Mouse (Mus musculus) heart, embryonic 16.5 days (tissue): ENCODE results near the gene Ptn. TPM values are rescaled to one million over a fixed set of nuclear protein-coding genes. Genes with fewer than 3 reads are reported as not detected.

Experiments used
- ATAC-seq: fragments of 200-750 bp; cut with Nextera tagmentation; replicated peaks from 2 replicates; pipeline ENCODE4 v1.8.0; 2017; ENCODE audit warnings: moderate number of reproducible peaks; ENCODE audit not compliant: insufficient read depth, low FRiP score; ENCODE audit errors: extremely low read depth
- H3K27ac ChIP-seq: fragments of 300-500 bp; sonication (generic); 2 replicates; pipeline ENCODE4 v1.5.1; 2014; ENCODE audit warnings: mild to moderate bottlenecking, low read length, control low read depth, moderate library complexity
- H3K27me3 ChIP-seq: fragments of 300-500 bp; sonication (generic); 2 replicates; pipeline ENCODE4 v1.6.1; 2014; ENCODE audit warnings: low read length, mixed read lengths; ENCODE audit not compliant: control insufficient read depth, insufficient read depth
- H3K36me3 ChIP-seq: fragments of 300-500 bp; sonication (generic); 2 replicates; pipeline ENCODE4 v1.6.1; 2014; ENCODE audit not compliant: control insufficient read depth, insufficient read depth
- H3K4me1 ChIP-seq: fragments of 300-500 bp; sonication (generic); 2 replicates; pipeline ENCODE4 v1.6.1; 2014; ENCODE audit warnings: low read length, mixed read lengths; ENCODE audit not compliant: control insufficient read depth, insufficient read depth
- H3K4me2 ChIP-seq: fragments of 300-500 bp; sonication (generic); 2 replicates; pipeline ENCODE4 v1.6.1; 2014; ENCODE audit warnings: low read depth, mild to moderate bottlenecking, control low read depth, low read length
- H3K4me3 ChIP-seq: fragments of 300-500 bp; sonication (generic); 2 replicates; pipeline ENCODE4 v1.5.1; 2014; ENCODE audit warnings: mild to moderate bottlenecking, control low read depth, low read length
- H3K9ac ChIP-seq: fragments of 300-500 bp; sonication (generic); 2 replicates; pipeline ENCODE4 v1.6.1; 2014; ENCODE audit warnings: low read length, control low read depth
- H3K9me3 ChIP-seq: fragments of 300-500 bp; sonication (generic); replicated peaks from 2 replicates; pipeline ENCODE4 v1.6.1; 2016; ENCODE audit warnings: low read length; ENCODE audit not compliant: control insufficient read depth
- WGBS: fragments of 180-500 bp; shearing (Covaris S2); extraction: QIAGEN DNeasy Blood & Tissue Kit; methylation state at CpG from one replicate; pipeline ENCODE4 v1.1.7; 2014; 5-methylcytosine and 5-hydroxymethylcytosine counted together
- polyA plus RNA-seq: library from polyadenylated mRNA; unstranded; fragments of >200 nt; fragmentation: Nextera tagmentation; extraction: Ambion mirVana; gene quantifications from 2 replicates; pipeline ENCODE4 v1.2.1, GENCODE M21; 2015

Ptn gene
- polyA plus RNA-seq, 1 experiment from 2014 or later = 273 TPM

GRCm38 (mm10) chr6:36841701-36842100 lies 31.7 kb upstream of the Ptn start:
- Histone ChIP-seq H3K9me3 (no peaks in the 10 kb centered on the region), H3K27me3 (no peaks in the 10 kb centered on the region), H3K4me2 (no peak overlapping the region), H3K27ac (no peak overlapping the region), H3K4me1 (peaks cover 9% of the 10 kb centered on the region), H3K4me3 (no peak overlapping the region), H3K9ac (no peak overlapping the region), H3K36me3 (no peaks in the 10 kb centered on the region)
- 61% methylated on average over 3 of the region's 3 CpGs for WGBS
- ATAC-seq = no peak

- ATAC-seq = no peak
- H3K9me3 ChIP-seq = no peaks in the 10 kb centered on the region
Observed at GRCm38 (mm10) chr6:36841174-36841573, 31.2 kb upstream of the Ptn start.

GRCm38 (mm10) chr6:36838747-36839146 lies 28.7 kb upstream of the Ptn start:
- peaks cover 9% of the 10 kb centered on the region for H3K4me1 ChIP-seq
- no peak overlapping the region for H3K9ac ChIP-seq
- 91% methylated on average over 1 of the region's 1 CpGs for WGBS
- H3K27ac ChIP-seq = no peak overlapping the region
- H3K4me2 ChIP-seq = no peak overlapping the region
- no peaks in the 10 kb centered on the region for H3K36me3 ChIP-seq
- no peak overlapping the region for H3K4me3 ChIP-seq
- H3K27me3 ChIP-seq = no peaks in the 10 kb centered on the region
- no peaks in the 10 kb centered on the region for H3K9me3 ChIP-seq
- ATAC-seq = no peak

More at GRCm38 (mm10) chr6:36841174-36841573, 31.2 kb upstream of the Ptn start:
- Histone ChIP-seq H3K9ac (no peak overlapping the region), H3K4me1 (peaks cover 9% of the 10 kb centered on the region), H3K4me3 (no peak overlapping the region), H3K4me2 (no peak overlapping the region), H3K27me3 (no peaks in the 10 kb centered on the region), H3K27ac (no peak overlapping the region), H3K36me3 (no peaks in the 10 kb centered on the region)

- ATAC-seq = no peak
- no peak overlapping the region for H3K4me3 ChIP-seq
- H3K4me2 ChIP-seq = no peak overlapping the region
- H3K27ac ChIP-seq = no peak overlapping the region
- H3K27me3 ChIP-seq = no peaks in the 10 kb centered on the region
- H3K9me3 ChIP-seq = no peaks in the 10 kb centered on the region
- H3K36me3 ChIP-seq = no peaks in the 10 kb centered on the region
- 74% methylated on average over 3 of the region's 3 CpGs for WGBS
- H3K9ac ChIP-seq = no peak overlapping the region
- H3K4me1 ChIP-seq = no peaks in the 10 kb centered on the region
Observed at GRCm38 (mm10) chr6:36835351-36835750, 25.3 kb upstream of the Ptn start.

GRCm38 (mm10) chr6:36834695-36835265 lies 24.8 kb upstream of the Ptn start:
- Histone ChIP-seq H3K27me3 (no peaks in the 10 kb centered on the region), H3K36me3 (no peaks in the 10 kb centered on the region), H3K4me3 (no peak overlapping the region), H3K9ac (no peak overlapping the region), H3K4me1 (no peaks in the 10 kb centered on the region), H3K27ac (no peak overlapping the region), H3K4me2 (no peak overlapping the region), H3K9me3 (no peaks in the 10 kb centered on the region)
- ATAC-seq = no peak
- WGBS = 79% methylated on average over 4 of the region's 4 CpGs

GRCm38 (mm10) chr6:36832681-36833080 lies 22.7 kb upstream of the Ptn start:
- WGBS = 76% methylated on average over 4 of the region's 4 CpGs
- Histone ChIP-seq H3K4me1 (no peaks in the 10 kb centered on the region), H3K4me2 (no peak overlapping the region), H3K9ac (no peak overlapping the region), H3K27me3 (no peaks in the 10 kb centered on the region), H3K9me3 (0 out of 2 replicates have a peak, but pooled peaks cover 1% of the 10 kb centered on the region), H3K36me3 (no peaks in the 10 kb centered on the region), H3K27ac (no peak overlapping the region), H3K4me3 (no peak overlapping the region)
- no peak for ATAC-seq

- Histone ChIP-seq H3K27me3 (no peaks in the 10 kb centered on the region), H3K4me2 (no peak overlapping the region), H3K9ac (no peak overlapping the region), H3K4me1 (no peaks in the 10 kb centered on the region), H3K27ac (no peak overlapping the region), H3K36me3 (no peaks in the 10 kb centered on the region), H3K9me3 (0 out of 2 replicates have a peak, but pooled peaks cover 2% of the 10 kb centered on the region), H3K4me3 (no peak overlapping the region)
- ATAC-seq = no peak
- 73% methylated on average over 2 of the region's 2 CpGs for WGBS
Observed at GRCm38 (mm10) chr6:36832207-36832606, 22.2 kb upstream of the Ptn start.

GRCm38 (mm10) chr6:36830371-36830925 lies 20.4 kb upstream of the Ptn start:
- H3K9ac ChIP-seq = no peak overlapping the region
- H3K4me1 ChIP-seq = no peaks in the 10 kb centered on the region
- 0 out of 2 replicates have a peak, but pooled peaks cover 2% of the 10 kb centered on the region for H3K9me3 ChIP-seq
- 74% methylated on average over 9 of the region's 9 CpGs for WGBS
- H3K4me3 ChIP-seq = no peak overlapping the region
- H3K27ac ChIP-seq = no peak overlapping the region
- no peak for ATAC-seq
- H3K36me3 ChIP-seq = no peaks in the 10 kb centered on the region
- H3K27me3 ChIP-seq = no peaks in the 10 kb centered on the region
- no peak overlapping the region for H3K4me2 ChIP-seq

GRCm38 (mm10) chr6:36819784-36820050 lies 9.7 kb upstream of the Ptn start:
- no peak for ATAC-seq
- Histone ChIP-seq H3K27ac (peak overlapping the region; percentile 70), H3K4me2 (no peak overlapping the region; the same call in 1 of the 2 replicates), H3K4me1 (peaks cover 13% of the 10 kb centered on the region), H3K4me3 (no peak overlapping the region), H3K27me3 (no peaks in the 10 kb centered on the region), H3K36me3 (no peaks in the 10 kb centered on the region), H3K9ac (0 out of 2 replicates have a peak overlapping the region, but pooled peaks have one; percentile 5), H3K9me3 (0 out of 2 replicates have a peak, but pooled peaks cover 2% of the 10 kb centered on the region)
